Mouse (Mus musculus): ENCODE results near the gene Sgf29.
"Not testable (repeated sequence)": the region's sequence is repeated elsewhere in the genome, so short reads cannot be mapped to it uniquely, and the experiment has no call there.

Sgf29 gene

GRCm38 (mm10) chr7:126681221-126681620, 32.1 kb downstream of the Sgf29 start:
- DNase-seq (ENCODE audit: low read depth, low spot score) = no peak

- DNase-seq (ENCODE audit: low read depth, low spot score) = not testable (repeated sequence)
These were observed 39.0 kb downstream of the Sgf29 start for GRCm38 (mm10) chr7:126688156-126688555.

- DNase-seq (ENCODE audit: low read depth, low spot score) = no peak
These were observed 39.9 kb downstream of the Sgf29 start for GRCm38 (mm10) chr7:126689021-126689420.

- no peak for DNase-seq (ENCODE audit: low read depth, low spot score)
These were observed 41.6 kb downstream of the Sgf29 start for GRCm38 (mm10) chr7:126690737-126691136.

GRCm38 (mm10) chr7:126691676-126692075, 42.6 kb downstream of the Sgf29 start:
- DNase-seq (ENCODE audit: low read depth, low spot score) = no peak

GRCm38 (mm10) chr7:126692426-126692825, 43.3 kb downstream of the Sgf29 start:
- DNase-seq (ENCODE audit: low read depth, low spot score) = no peak

- DNase-seq (ENCODE audit: low read depth, low spot score) = peak; percentile 87
These were observed 44.1 kb downstream of the Sgf29 start for GRCm38 (mm10) chr7:126693256-126693655.

GRCm38 (mm10) chr7:126693781-126694180, 44.7 kb downstream of the Sgf29 start:
- DNase-seq (ENCODE audit: low read depth, low spot score) = no peak

- no peak for DNase-seq (ENCODE audit: low read depth, low spot score)
These were observed 45.4 kb downstream of the Sgf29 start for GRCm38 (mm10) chr7:126694441-126695051.

- peak; percentile 91 for DNase-seq (ENCODE audit: low read depth, low spot score)
These were observed 46.1 kb downstream of the Sgf29 start, which contains the start of gene Bola2 for GRCm38 (mm10) chr7:126695210-126695611. Gene Bola2, plus strand, starts transcription at chr7:126695401.

- DNase-seq (ENCODE audit: low read depth, low spot score) = peak; percentile 96
These were observed 46.6 kb downstream of the Sgf29 start, which contains the start of gene Slx1b for GRCm38 (mm10) chr7:126695631-126696207. Gene Slx1b, minus strand, starts transcription at chr7:126695784.

- DNase-seq (ENCODE audit: low read depth, low spot score) = no peak
These were observed 47.2 kb downstream of the Sgf29 start for GRCm38 (mm10) chr7:126696303-126696702.

GRCm38 (mm10) chr7:126696886-126697285, 47.8 kb downstream of the Sgf29 start:
- peak; percentile 23 for DNase-seq (ENCODE audit: low read depth, low spot score)

GRCm38 (mm10) chr7:126697838-126698237, 48.7 kb downstream of the Sgf29 start:
- peak; percentile 27 for DNase-seq (ENCODE audit: low read depth, low spot score)

- no peak for DNase-seq (ENCODE audit: low read depth, low spot score)
These were observed 51.2 kb downstream of the Sgf29 start for GRCm38 (mm10) chr7:126700063-126701015.

GRCm38 (mm10) chr7:126701070-126701469, 52.0 kb downstream of the Sgf29 start:
- peak; percentile 92 for DNase-seq (ENCODE audit: low read depth, low spot score)

- DNase-seq (ENCODE audit: low read depth, low spot score) = no peak
These were observed 52.6 kb downstream of the Sgf29 start for GRCm38 (mm10) chr7:126701559-126702357.

GRCm38 (mm10) chr7:126702358-126702757, 53.2 kb downstream of the Sgf29 start:
- DNase-seq (ENCODE audit: low read depth, low spot score) = peak; percentile 93

GRCm38 (mm10) chr7:126702861-126703756, 54.0 kb downstream of the Sgf29 start:
- DNase-seq (ENCODE audit: low read depth, low spot score) = peak; percentile 90

GRCm38 (mm10) chr7:126703757-126704077, 54.6 kb downstream of the Sgf29 start:
- DNase-seq (ENCODE audit: low read depth, low spot score) = no peak
